Mouse (Mus musculus): ENCODE measurements around the gene Tgfb3. TPM values are rescaled to one million over a fixed set of nuclear protein-coding genes. Genes with fewer than 3 reads are reported as not detected.
A peak's percentile ranks its signal among the peaks of the same experiment; 100 is the strongest.

Tgfb3 gene
- total RNA-seq, 2 experiments from 2014 or later: 12.7 to 13.9 TPM

- peak in 1 of 2 experiments; percentile 55 for DNase-seq (ENCODE audit: low spot score in 2 of 2)
- intact Hi-C loops (cut with DNase I): no loop called here
Observed at GRCm38 (mm10) chr12:86085873-86086272, 7.0 kb upstream of the Tgfb3 start.

GRCm38 (mm10) chr12:86082481-86083012 is 3.7 kb upstream of the Tgfb3 start, which contains the start of gene Ift43:
Ift43 (plus strand) TSS chr12:86082541.
- peak; percentile 85 to 86 for DNase-seq (ENCODE audit: low spot score in 2 of 2)
- intact Hi-C loops (cut with DNase I): no loop called here

- intact Hi-C loops (cut with DNase I): loop anchor here (2.0 kb wide), 2 partner anchors 124 to 214 kb away; no protein-coding TSS in a partner anchor
- peak; percentile 91 for DNase-seq (ENCODE audit: low spot score in 2 of 2)
Observed at GRCm38 (mm10) chr12:86079202-86079667, 394 bp upstream of the Tgfb3 start.

- intact Hi-C loops (cut with DNase I): loop anchor here (1.0 to 2.0 kb wide), 3 partner anchors 52 to 213 kb away; no protein-coding TSS in a partner anchor
- no peak for DNase-seq (ENCODE audit: low spot score in 2 of 2)
Observed at GRCm38 (mm10) chr12:86078176-86078552, 677 bp downstream of the Tgfb3 start.

- intact Hi-C loops (cut with DNase I): loop anchor here (1.0 to 2.0 kb wide), 3 partner anchors 51 to 213 kb away; no protein-coding TSS in a partner anchor
- DNase-seq (ENCODE audit: low spot score in 2 of 2): no peak
Observed at GRCm38 (mm10) chr12:86077736-86078135, 1.1 kb downstream of the Tgfb3 start.

GRCm38 (mm10) chr12:86077322-86077721 is 1.5 kb downstream of the Tgfb3 start:
- DNase-seq (ENCODE audit: low spot score in 2 of 2): peak in 1 of 2 experiments; percentile 23
- intact Hi-C loops (cut with DNase I): no loop called here

GRCm38 (mm10) chr12:86076321-86076901 is 2.4 kb downstream of the Tgfb3 start:
- DNase-seq (ENCODE audit: low spot score in 2 of 2): peak; percentile 56 to 58
- intact Hi-C loops (cut with DNase I): no loop called here

- no peak for DNase-seq (ENCODE audit: low spot score in 2 of 2)
- intact Hi-C loops (cut with DNase I): no loop called here
Observed at GRCm38 (mm10) chr12:86075358-86075757, 3.5 kb downstream of the Tgfb3 start.

- intact Hi-C loops (cut with DNase I): no loop called here
- DNase-seq (ENCODE audit: low spot score in 2 of 2): peak; percentile 30 to 40
Observed at GRCm38 (mm10) chr12:86074681-86075080, 4.2 kb downstream of the Tgfb3 start.

GRCm38 (mm10) chr12:86071432-86071831 is 7.4 kb downstream of the Tgfb3 start:
- intact Hi-C loops (cut with DNase I): no loop called here
- no peak for DNase-seq (ENCODE audit: low spot score in 2 of 2)

GRCm38 (mm10) chr12:86064796-86065195 is 14.0 kb downstream of the Tgfb3 start:
- intact Hi-C loops (cut with DNase I): no loop called here
- DNase-seq (ENCODE audit: low spot score in 2 of 2): no peak

- intact Hi-C loops (cut with DNase I): no loop called here
- DNase-seq (ENCODE audit: low spot score in 2 of 2): no peak
Observed at GRCm38 (mm10) chr12:86059341-86059740, 19.5 kb downstream of the Tgfb3 start.

GRCm38 (mm10) chr12:86057516-86057915 is 21.3 kb downstream of the Tgfb3 start:
- intact Hi-C loops (cut with DNase I): no loop called here
- no peak for DNase-seq (ENCODE audit: low spot score in 2 of 2)

GRCm38 (mm10) chr12:86056976-86057375 is 21.9 kb downstream of the Tgfb3 start:
- intact Hi-C loops (cut with DNase I): no loop called here
- DNase-seq (ENCODE audit: low spot score in 2 of 2): no peak

GRCm38 (mm10) chr12:86055306-86055705 is 23.5 kb downstream of the Tgfb3 start:
- intact Hi-C loops (cut with DNase I): no loop called here
- no peak for DNase-seq (ENCODE audit: low spot score in 2 of 2)

- intact Hi-C loops (cut with DNase I): no loop called here
- DNase-seq (ENCODE audit: low spot score in 2 of 2): no peak
Observed at GRCm38 (mm10) chr12:86051477-86051876, 27.4 kb downstream of the Tgfb3 start.

- no peak for DNase-seq (ENCODE audit: low spot score in 2 of 2)
- intact Hi-C loops (cut with DNase I): no loop called here
Observed at GRCm38 (mm10) chr12:86049813-86050212, 29.0 kb downstream of the Tgfb3 start.

- DNase-seq (ENCODE audit: low spot score in 2 of 2): no peak
- intact Hi-C loops (cut with DNase I): no loop called here
Observed at GRCm38 (mm10) chr12:86047376-86047775, 31.5 kb downstream of the Tgfb3 start.

- DNase-seq (ENCODE audit: low spot score in 2 of 2): no peak
- intact Hi-C loops (cut with DNase I): no loop called here
Observed at GRCm38 (mm10) chr12:86046776-86047175, 32.1 kb downstream of the Tgfb3 start.

- DNase-seq (ENCODE audit: low spot score in 2 of 2): no peak
- intact Hi-C loops (cut with DNase I): no loop called here
Observed at GRCm38 (mm10) chr12:86046141-86046540, 32.7 kb downstream of the Tgfb3 start.

- intact Hi-C loops (cut with DNase I): no loop called here
- no peak for DNase-seq (ENCODE audit: low spot score in 2 of 2)
Observed at GRCm38 (mm10) chr12:86039751-86040150, 39.1 kb downstream of the Tgfb3 start.
